In genomic region chr15:13076908-13077669, GRCm38 (mm10) we compare ENCODE assay signal across 21 mouse cellular contexts.
A peak's percentile ranks its signal among the peaks of the same experiment; 100 is the strongest.
DNase-seq lines count a peak whose midpoint lies in the region; ATAC-seq and TF ChIP-seq lines count a peak whose summit lies in the region.
"Had no signal": no experiment of that assay in that cellular context is flagged by ENCODE, and none has a peak within 500 bp of the region (broad histone marks: within the 10 kb centered on the region; RNA-seq: fewer than 3 reads in every experiment).

No protein-coding gene starts in this region.

- no peak overlapping the region for H3K4me3 ChIP-seq in midbrain, postnatal 0 days (ENCODE audit: low read depth, low read length)
- H3K4me3 ChIP-seq in midbrain, embryonic 10.5 days = no peak overlapping the region
- H3K4me3 ChIP-seq in gastrocnemius, adult 2 months = no peak overlapping the region
- H3K4me3 ChIP-seq: embryonic facial prominence, embryonic 10.5 days; forebrain, embryonic 13.5 days; heart, embryonic 15.5 days; liver, embryonic 12.5 days; midbrain, embryonic 12.5 days had no signal

- H3K27me3 ChIP-seq in midbrain, postnatal 0 days (ENCODE audit: insufficient read depth, low read length) = no peaks in the 10 kb centered on the region
- H3K27me3 ChIP-seq in midbrain, embryonic 10.5 days (ENCODE audit: low read depth, poor library complexity, severe bottlenecking) = no peaks in the 10 kb centered on the region
- H3K27me3 ChIP-seq in Patski = no peaks in the 10 kb centered on the region
- H3K27me3 ChIP-seq: forebrain, embryonic 13.5 days; heart, embryonic 15.5 days; liver, embryonic 12.5 days; midbrain, embryonic 12.5 days had no signal

- DNase-seq in cerebellum, postnatal 14 days = peak; percentile 22 to 24
- DNase-seq in cerebellum, adult 18-20 months = no peak
- peak; percentile 45 for DNase-seq in midbrain, postnatal 0 days (ENCODE audit: low spot score)
- DNase-seq in midbrain, embryonic 10.5 days (ENCODE audit: low spot score) = no peak
- no peak for DNase-seq in Patski (ENCODE audit: low read depth, low spot score)
- peak; percentile 25 for DNase-seq in brain, embryonic 14.5 days (ENCODE audit: low read depth)
- no peak for DNase-seq in gastrocnemius, adult 2 months
- no peak for DNase-seq in frontal cortex, postnatal 14 days (ENCODE audit: low spot score in 2 of 2)
- DNase-seq: B cell, adult 2 months; gastrocnemius, postnatal 36 days; heart, postnatal 4 days; kidney, adult 18-20 months; lung, adult 2 months; lung, postnatal 4 days; thymus, postnatal 36 days had no signal

- in situ Hi-C loops in Patski (cut with MboI; ENCODE audit: low pct_unique_long_range_greater_than_20kb) = no loop called here

- no peak for ATAC-seq in midbrain, postnatal 0 days (ENCODE audit: low FRiP score)
- ATAC-seq in Patski = peak; percentile 91
- ATAC-seq: forebrain, embryonic 13.5 days; liver, embryonic 12.5 days had no signal

- TF ChIP-seq CTCF in midbrain, postnatal 0 days (IDR thresholded peaks at IDR 0.05) = no peak
- TF ChIP-seq CTCF in Patski (IDR thresholded peaks at IDR 0.05) = no peak
- no peak for TF ChIP-seq CTCF in brain, embryonic 14.5 days (IDR thresholded peaks at IDR 0.05; ENCODE audit: borderline replicate concordance, extremely low read depth, insufficient read depth, insufficient read length)
- no peak for TF ChIP-seq CTCF in gastrocnemius, adult 2 months (IDR thresholded peaks at IDR 0.05)

- no peak overlapping the region for H3K4me2 ChIP-seq in midbrain, postnatal 0 days (ENCODE audit: low read depth, low read length, poor library complexity, severe bottlenecking)
- H3K4me2 ChIP-seq: forebrain, embryonic 13.5 days; heart, embryonic 15.5 days; liver, embryonic 12.5 days; midbrain, embryonic 12.5 days had no signal

- H3K9me3 ChIP-seq in midbrain, postnatal 0 days (ENCODE audit: low read length) = no peaks in the 10 kb centered on the region
- H3K9me3 ChIP-seq in midbrain, embryonic 10.5 days (replicated peaks) = no peaks in the 10 kb centered on the region
- H3K9me3 ChIP-seq: embryonic facial prominence, embryonic 10.5 days; forebrain, embryonic 13.5 days; heart, embryonic 15.5 days; liver, embryonic 12.5 days; midbrain, embryonic 12.5 days had no signal

- intact Hi-C loops in gastrocnemius, adult 2 months (cut with DNase I) = no loop called here

- no peak for TF ChIP-seq POLR2A in brain, embryonic 14.5 days (IDR thresholded peaks at IDR 0.05; ENCODE audit: borderline replicate concordance, extremely low read depth, insufficient read depth, insufficient read length, poor library complexity, severe bottlenecking)

- no peaks in the 10 kb centered on the region for H3K36me3 ChIP-seq in midbrain, postnatal 0 days (ENCODE audit: insufficient read depth, low read length)
- 0 out of 2 replicates have a peak, but pooled peaks cover 3% of the 10 kb centered on the region for H3K36me3 ChIP-seq in midbrain, embryonic 10.5 days
- H3K36me3 ChIP-seq: heart, embryonic 15.5 days; liver, embryonic 12.5 days; midbrain, embryonic 12.5 days had no signal

- CTCF ChIA-PET in Patski (lab: Charles Lee) = interaction anchor here (0.7 to 1.7 kb wide), 4 partner anchors 9 to 493 kb away, joined by 3 to 13 read pairs (median 4); no protein-coding TSS in a partner anchor

- WGBS in midbrain, postnatal 0 days = 76% methylated on average over 8 of the region's 8 CpGs
- WGBS in midbrain, embryonic 10.5 days = 83% methylated on average over 8 of the region's 8 CpGs

- POLR2A ChIA-PET in Patski (lab: Charles Lee) = no interaction called here

- no peaks in the 10 kb centered on the region for H3K4me1 ChIP-seq in midbrain, postnatal 0 days (ENCODE audit: insufficient read depth, low read length)
- H3K4me1 ChIP-seq in midbrain, embryonic 10.5 days = no peaks in the 10 kb centered on the region
- H3K4me1 ChIP-seq: embryonic facial prominence, embryonic 10.5 days; forebrain, embryonic 13.5 days; heart, embryonic 15.5 days; liver, embryonic 12.5 days; midbrain, embryonic 12.5 days had no signal

- H3K9ac ChIP-seq in midbrain, postnatal 0 days (replicated peaks; ENCODE audit: low read length, poor library complexity, severe bottlenecking) = no peak overlapping the region
- H3K9ac ChIP-seq: forebrain, embryonic 13.5 days; heart, embryonic 15.5 days; liver, embryonic 12.5 days; midbrain, embryonic 12.5 days had no signal

- H3K27ac ChIP-seq in midbrain, postnatal 0 days (ENCODE audit: low read depth, low read length) = no peak overlapping the region
- H3K27ac ChIP-seq in midbrain, embryonic 10.5 days (replicated peaks) = no peak overlapping the region
- H3K27ac ChIP-seq in gastrocnemius, adult 2 months = no peak overlapping the region
- H3K27ac ChIP-seq: embryonic facial prominence, embryonic 10.5 days; forebrain, embryonic 13.5 days; heart, embryonic 15.5 days; kidney, postnatal 0 days; liver, embryonic 12.5 days; midbrain, embryonic 12.5 days had no signal

Comparison
In these comparisons a context has a peak if more than half of its experiments do, and no peak if none do; other contexts are left out.
1. DNase-seq: peak in cerebellum, postnatal 14 days (2 of 2), midbrain, postnatal 0 days (single experiment) and brain, embryonic 14.5 days (single experiment); none in cerebellum, adult 18-20 months (0 of 2), midbrain, embryonic 10.5 days (single experiment), Patski (single experiment), gastrocnemius, adult 2 months (single experiment) and frontal cortex, postnatal 14 days (0 of 2).